Mouse (Mus musculus): Measurements from ENCODE around the gene Abi3bp. TPM values are rescaled to one million over a fixed set of nuclear protein-coding genes. Genes with fewer than 3 reads are reported as not detected.

The Abi3bp gene
- polyA plus RNA-seq, 1 experiment from 2014 or later, result 5.1 TPM

DNA sequence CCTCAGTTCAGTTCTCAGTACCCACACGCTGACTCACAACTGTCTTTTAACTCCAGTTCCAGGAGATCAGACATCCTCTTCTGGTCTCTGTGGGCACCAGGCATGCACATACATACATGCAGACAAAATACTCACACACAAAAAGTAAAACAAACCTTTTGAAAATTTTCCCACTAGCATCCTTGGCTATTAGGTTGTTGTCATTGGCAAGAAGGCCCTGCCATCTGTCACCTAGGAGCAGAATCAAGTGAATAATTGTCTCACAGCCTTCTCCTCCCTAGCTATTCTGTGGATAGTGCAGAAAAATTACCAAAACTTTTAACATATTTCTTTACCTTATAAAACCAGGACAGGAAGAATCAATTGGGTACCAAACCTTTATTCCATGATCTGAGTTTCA, 48.8 kb downstream of the Abi3bp start:
- no peak overlapping the region for H3K9ac ChIP-seq
- WGBS, result 100% methylated on average over 1 of the region's 1 CpGs
- no peaks in the 10 kb centered on the region for H3K9me3 ChIP-seq (replicated peaks)
- H3K36me3 ChIP-seq, result no peaks in the 10 kb centered on the region
- ATAC-seq (replicated peaks; ENCODE audit: low FRiP score), result no peak
- H3K4me2 ChIP-seq, result no peak overlapping the region
- no peak overlapping the region for H3K27ac ChIP-seq
- no peaks in the 10 kb centered on the region for H3K4me1 ChIP-seq
- no peak overlapping the region for H3K4me3 ChIP-seq (replicated peaks)
- no peaks in the 10 kb centered on the region for H3K27me3 ChIP-seq

DNA sequence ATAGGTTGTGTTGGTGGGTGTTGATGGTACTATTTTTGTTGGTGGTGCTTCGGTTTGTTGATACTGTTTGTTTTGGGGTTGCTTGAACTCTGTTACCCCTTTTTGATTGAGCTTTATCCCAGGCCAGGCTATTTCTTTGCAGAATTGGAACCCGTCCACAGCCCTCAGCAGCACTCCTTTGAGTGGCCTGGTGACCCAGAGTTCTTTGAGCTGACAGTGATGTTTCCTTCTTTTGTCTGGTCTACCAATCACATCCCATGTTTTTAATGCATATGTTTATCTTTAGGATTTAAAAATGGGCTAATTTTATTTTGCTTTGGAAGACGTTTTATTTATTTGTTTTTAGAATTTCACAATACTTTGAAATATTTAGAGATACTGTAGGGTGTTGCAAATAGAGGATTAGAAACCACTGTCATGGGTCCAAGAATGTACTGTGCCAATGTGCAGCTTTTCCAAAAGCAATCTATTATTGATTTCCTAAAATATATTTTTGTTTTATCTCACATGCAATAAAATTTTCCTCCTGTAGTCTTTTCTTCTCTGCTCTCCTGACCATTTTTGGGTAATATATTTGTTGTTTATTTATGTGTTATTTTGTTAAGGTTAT, 50.5 kb downstream of the Abi3bp start:
- H3K9me3 ChIP-seq (replicated peaks), result no peaks in the 10 kb centered on the region
- H3K4me2 ChIP-seq, result no peak overlapping the region
- H3K4me3 ChIP-seq (replicated peaks), result no peak overlapping the region
- WGBS, result 70% methylated on average over 3 of the region's 3 CpGs
- H3K9ac ChIP-seq, result no peak overlapping the region
- no peaks in the 10 kb centered on the region for H3K36me3 ChIP-seq
- H3K4me1 ChIP-seq, result no peaks in the 10 kb centered on the region
- ATAC-seq (replicated peaks; ENCODE audit: low FRiP score), result no peak
- H3K27ac ChIP-seq, result no peak overlapping the region
- H3K27me3 ChIP-seq, result no peaks in the 10 kb centered on the region

DNA sequence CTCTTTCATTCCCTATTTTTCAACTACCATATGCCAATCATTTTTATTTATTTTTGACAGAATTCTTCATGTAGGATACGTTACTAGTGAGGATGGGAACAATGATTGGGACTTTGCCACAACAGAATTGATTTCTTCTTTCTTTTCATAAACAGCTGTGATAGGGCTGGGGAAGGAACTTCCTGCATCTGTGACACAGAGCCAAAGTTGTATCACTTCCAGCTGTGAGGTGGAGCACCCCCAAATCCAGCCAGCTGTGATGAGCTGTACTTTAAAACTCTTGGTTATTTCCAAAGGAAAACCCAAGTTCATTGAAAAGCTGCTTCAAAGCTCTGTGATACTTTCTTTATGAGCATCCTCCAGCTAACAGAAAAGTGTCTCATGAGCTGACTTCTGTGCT, 101.9 kb downstream of the Abi3bp start:
- Histone ChIP-seq H3K4me2 (no peak overlapping the region), H3K4me1 (no peaks in the 10 kb centered on the region), H3K27ac (no peak overlapping the region), H3K27me3 (no peaks in the 10 kb centered on the region), H3K9me3 (replicated peaks) (no peaks in the 10 kb centered on the region), H3K9ac (no peak overlapping the region), H3K4me3 (replicated peaks) (no peak overlapping the region), H3K36me3 (no peaks in the 10 kb centered on the region)
- 76% methylated on average over 1 of the region's 1 CpGs for WGBS
- no peak for ATAC-seq (replicated peaks; ENCODE audit: low FRiP score)

DNA sequence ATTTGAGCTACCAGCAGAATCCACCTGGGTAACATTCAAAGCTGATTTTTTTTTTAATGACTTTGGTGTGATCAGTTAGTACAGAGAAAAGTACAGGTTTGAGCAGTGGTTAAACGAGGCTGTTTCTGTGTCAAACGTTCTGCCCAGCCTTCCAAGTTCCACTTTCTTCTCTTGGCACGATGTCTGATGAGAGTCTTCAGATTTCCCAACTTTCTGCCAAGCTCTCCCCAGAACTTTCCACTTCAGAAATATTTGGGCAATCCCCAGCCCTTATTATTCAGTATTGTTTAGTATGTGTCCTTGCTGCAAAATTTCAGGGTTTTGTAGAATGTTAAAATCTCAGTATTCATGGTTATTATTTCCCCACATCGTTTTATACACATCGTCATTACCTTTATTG, 115.9 kb downstream of the Abi3bp start:
- H3K36me3 ChIP-seq, result no peaks in the 10 kb centered on the region
- no peak overlapping the region for H3K9ac ChIP-seq

DNA sequence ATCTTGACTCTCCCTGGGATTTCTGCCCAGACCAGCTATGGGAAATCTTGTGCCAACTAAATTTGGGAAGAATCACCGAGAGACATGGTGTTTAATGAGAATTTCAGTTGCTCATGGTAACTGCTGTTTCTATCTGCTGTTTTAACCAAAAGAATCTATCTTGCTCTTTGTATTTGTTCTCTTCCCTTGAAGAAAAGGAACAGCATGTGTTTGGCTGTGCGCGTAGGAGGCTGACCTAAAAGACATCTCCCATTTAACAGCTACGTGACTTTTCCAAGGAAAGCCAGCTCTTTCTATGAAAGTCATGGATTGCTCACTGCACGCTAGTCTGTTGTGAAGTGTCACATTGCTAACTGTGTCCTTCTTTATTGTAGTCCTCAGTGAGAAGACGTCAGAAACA, 117.2 kb downstream of the Abi3bp start:
- Histone ChIP-seq H3K9ac (no peak overlapping the region), H3K27me3 (no peaks in the 10 kb centered on the region), H3K4me2 (no peak overlapping the region), H3K27ac (no peak overlapping the region), H3K4me3 (replicated peaks) (no peak overlapping the region), H3K4me1 (no peaks in the 10 kb centered on the region), H3K36me3 (no peaks in the 10 kb centered on the region), H3K9me3 (replicated peaks) (no peaks in the 10 kb centered on the region)
- no peak for ATAC-seq (replicated peaks; ENCODE audit: low FRiP score)
- WGBS, result 76% methylated on average over 6 of the region's 6 CpGs

More for the DNA sequence above, 115.9 kb downstream of the Abi3bp start:
- Histone ChIP-seq H3K9me3 (replicated peaks) (no peaks in the 10 kb centered on the region), H3K27me3 (no peaks in the 10 kb centered on the region), H3K4me1 (no peaks in the 10 kb centered on the region), H3K27ac (no peak overlapping the region), H3K4me2 (no peak overlapping the region), H3K4me3 (replicated peaks) (no peak overlapping the region)
- WGBS, result 86% methylated on average over 5 of the region's 5 CpGs
- no peak for ATAC-seq (replicated peaks; ENCODE audit: low FRiP score)

DNA sequence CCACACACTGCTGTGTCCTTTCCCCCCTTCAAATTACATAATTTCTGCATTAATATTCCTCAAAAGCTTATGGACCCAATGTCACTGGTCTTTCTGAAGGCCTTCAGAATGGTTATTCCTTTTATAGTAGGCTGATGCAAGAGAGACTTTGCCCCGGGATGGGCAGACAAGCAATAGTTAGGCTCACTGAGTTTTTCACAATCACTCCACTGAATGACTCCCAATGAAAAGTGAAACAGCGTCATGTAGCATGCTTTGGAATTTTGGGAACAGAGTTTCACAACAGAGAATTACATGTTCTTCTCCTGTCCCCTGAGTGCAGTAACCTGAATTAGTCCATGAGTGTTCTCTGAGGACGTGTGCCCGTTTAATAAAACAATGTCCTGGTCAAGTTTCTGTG, 120.7 kb downstream of the Abi3bp start:
- Histone ChIP-seq H3K4me2 (no peak overlapping the region), H3K36me3 (no peaks in the 10 kb centered on the region), H3K27ac (no peak overlapping the region), H3K4me1 (no peaks in the 10 kb centered on the region), H3K9me3 (replicated peaks) (no peaks in the 10 kb centered on the region), H3K4me3 (replicated peaks) (no peak overlapping the region), H3K27me3 (no peaks in the 10 kb centered on the region), H3K9ac (no peak overlapping the region)
- ATAC-seq (replicated peaks; ENCODE audit: low FRiP score), result no peak
- WGBS, result 92% methylated on average over 4 of the region's 4 CpGs

DNA sequence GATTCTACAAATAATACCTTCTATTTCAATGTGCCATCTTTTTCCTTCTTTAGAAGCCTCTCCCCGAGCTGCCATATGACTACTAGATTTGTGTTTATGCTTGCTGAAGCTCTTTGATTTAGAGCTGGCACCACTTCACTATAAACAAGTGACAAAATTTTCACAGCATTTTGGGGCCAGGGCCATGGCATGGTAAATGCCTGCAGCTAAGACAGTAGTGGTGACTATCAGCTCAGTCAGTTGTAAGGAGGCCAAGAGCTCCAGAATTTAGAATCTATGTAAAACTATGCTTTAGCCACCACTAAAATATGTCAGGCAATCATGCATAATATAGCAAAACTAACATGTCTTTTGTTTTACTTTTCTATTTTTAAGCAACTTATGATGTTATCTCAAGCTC, 124.7 kb downstream of the Abi3bp start:
- H3K9ac ChIP-seq, result no peak overlapping the region
- no peak overlapping the region for H3K27ac ChIP-seq
- no peaks in the 10 kb centered on the region for H3K27me3 ChIP-seq
- H3K4me1 ChIP-seq, result no peaks in the 10 kb centered on the region
- no peak overlapping the region for H3K4me2 ChIP-seq
- no peak overlapping the region for H3K4me3 ChIP-seq (replicated peaks)
- H3K36me3 ChIP-seq, result no peaks in the 10 kb centered on the region
- ATAC-seq (replicated peaks; ENCODE audit: low FRiP score), result no peak
- WGBS, result 79% methylated on average over 1 of the region's 1 CpGs
- H3K9me3 ChIP-seq (replicated peaks), result no peaks in the 10 kb centered on the region

DNA sequence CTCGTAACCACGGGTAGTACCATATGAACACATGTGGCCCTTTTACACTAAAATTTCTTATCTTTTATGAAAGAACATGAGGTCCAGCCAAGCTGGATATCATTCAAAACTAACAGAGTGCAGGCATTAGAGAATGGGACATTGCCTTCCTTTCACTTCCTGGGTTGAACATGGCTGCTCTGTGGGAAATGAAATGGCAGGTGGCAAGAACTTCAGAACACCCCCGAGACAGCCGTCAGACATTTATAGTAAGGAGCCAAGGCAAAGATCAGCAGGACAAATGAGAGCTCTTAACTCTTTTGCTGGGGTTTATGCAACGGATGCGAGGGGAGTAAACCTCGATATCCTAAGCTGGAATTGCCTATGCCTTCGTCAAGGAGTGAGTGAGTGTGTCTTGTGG, 132.9 kb downstream of the Abi3bp start:
- Histone ChIP-seq H3K4me1 (no peaks in the 10 kb centered on the region), H3K27ac (no peak overlapping the region), H3K9me3 (replicated peaks) (no peaks in the 10 kb centered on the region), H3K4me2 (no peak overlapping the region), H3K36me3 (no peaks in the 10 kb centered on the region), H3K9ac (no peak overlapping the region), H3K4me3 (replicated peaks) (no peak overlapping the region), H3K27me3 (no peaks in the 10 kb centered on the region)
- ATAC-seq (replicated peaks; ENCODE audit: low FRiP score), result no peak
- 78% methylated on average over 8 of the region's 8 CpGs for WGBS

DNA sequence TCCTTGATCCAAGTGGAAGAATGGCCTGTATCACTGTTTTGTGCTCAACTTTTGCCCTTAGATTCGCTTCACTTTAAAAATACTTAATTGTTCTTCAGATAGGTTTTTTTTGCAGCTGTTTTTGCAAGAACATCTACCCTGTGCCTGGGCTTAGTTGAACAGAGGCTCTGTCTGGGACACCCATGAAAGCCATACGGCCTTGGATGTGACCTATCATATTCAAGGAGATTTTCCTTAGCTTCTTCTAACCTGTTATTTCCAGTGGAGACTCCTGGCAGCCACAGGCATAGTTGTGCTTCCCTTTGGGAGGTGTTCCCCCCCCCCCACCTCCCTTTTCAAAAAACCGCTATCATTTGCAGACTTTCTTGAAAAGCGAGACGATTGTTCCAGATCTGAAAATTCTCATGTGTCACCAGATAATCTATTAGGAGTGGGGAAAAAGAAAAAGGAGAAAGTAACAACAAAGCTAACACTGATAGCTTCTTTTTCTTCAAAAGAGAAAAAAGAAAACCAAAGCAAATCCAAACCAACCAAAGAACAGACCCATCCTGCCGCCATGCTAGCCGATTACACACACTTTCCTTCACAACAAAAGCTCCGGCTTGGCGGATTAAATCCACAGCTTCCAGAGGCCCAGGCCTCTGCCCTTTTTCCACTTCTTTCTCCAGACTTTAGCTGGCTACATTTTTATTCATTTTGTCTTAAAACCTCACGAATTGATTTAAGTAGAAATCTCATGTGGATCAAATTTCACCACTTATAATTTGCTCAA, 133.6 kb downstream of the Abi3bp start:
- ATAC-seq (replicated peaks; ENCODE audit: low FRiP score), result no peak
- no peak overlapping the region for H3K4me3 ChIP-seq (replicated peaks)
- no peak overlapping the region for H3K4me2 ChIP-seq
- no peaks in the 10 kb centered on the region for H3K27me3 ChIP-seq
- no peak overlapping the region for H3K27ac ChIP-seq
- no peak overlapping the region for H3K9ac ChIP-seq
- H3K36me3 ChIP-seq, result no peaks in the 10 kb centered on the region
- WGBS, result 78% methylated on average over 10 of the region's 10 CpGs
- no peaks in the 10 kb centered on the region for H3K4me1 ChIP-seq
- H3K9me3 ChIP-seq (replicated peaks), result no peaks in the 10 kb centered on the region

DNA sequence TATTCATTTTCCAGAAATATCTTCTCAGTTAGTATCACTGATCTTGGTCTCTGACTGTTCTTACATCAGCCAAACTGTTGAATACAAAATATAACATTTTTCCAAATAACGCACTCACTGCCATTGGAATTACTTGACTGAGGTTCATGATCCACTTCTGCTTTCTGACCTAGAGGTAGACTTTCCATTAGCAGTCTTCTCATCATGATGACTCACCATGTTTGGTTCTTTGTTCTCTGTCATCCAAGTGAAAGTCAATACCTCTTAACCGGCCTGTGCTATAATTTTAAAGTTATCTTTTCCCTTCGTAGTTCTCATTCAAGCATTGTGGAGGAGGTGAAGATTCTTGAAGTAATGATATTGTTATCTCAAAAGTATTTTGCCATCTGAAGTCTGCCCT, 160.9 kb downstream of the Abi3bp start:
- Histone ChIP-seq H3K9me3 (replicated peaks) (no peaks in the 10 kb centered on the region), H3K36me3 (no peaks in the 10 kb centered on the region), H3K9ac (no peak overlapping the region), H3K4me3 (replicated peaks) (no peak overlapping the region), H3K27ac (no peak overlapping the region), H3K4me2 (no peak overlapping the region), H3K4me1 (no peaks in the 10 kb centered on the region), H3K27me3 (no peaks in the 10 kb centered on the region)
- whole genome bisulfite sequencing, result 85% methylated on average over 3 of the region's 3 CpGs
- ATAC-seq (replicated peaks; ENCODE audit: low FRiP score), result no peak

DNA sequence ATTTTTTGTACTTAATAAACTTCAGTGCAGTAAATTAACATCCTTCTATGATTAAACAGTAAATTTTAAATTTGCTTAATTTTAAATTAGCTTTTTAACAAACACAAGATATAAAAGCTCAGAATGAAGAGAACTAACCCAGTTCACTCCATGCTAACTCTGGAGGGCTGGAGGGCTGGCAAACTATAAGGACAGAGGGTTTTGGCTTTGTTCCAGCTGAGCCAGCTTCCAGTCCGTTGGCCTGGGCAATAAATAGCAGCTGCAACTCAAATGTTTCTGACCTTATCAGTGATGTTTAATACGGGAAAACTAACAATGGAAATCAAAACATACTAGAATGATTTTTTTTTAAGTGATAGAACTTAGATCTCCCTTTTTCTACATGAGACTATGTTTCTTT, 167.6 kb downstream of the Abi3bp start:
- H3K9me3 ChIP-seq (replicated peaks), result no peaks in the 10 kb centered on the region
- H3K4me1 ChIP-seq, result no peaks in the 10 kb centered on the region
- whole genome bisulfite sequencing, result 20% methylated on average over 2 of the region's 2 CpGs
- no peak overlapping the region for H3K27ac ChIP-seq
- no peaks in the 10 kb centered on the region for H3K27me3 ChIP-seq
- H3K4me3 ChIP-seq (replicated peaks), result no peak overlapping the region
- ATAC-seq (replicated peaks; ENCODE audit: low FRiP score), result no peak
- H3K9ac ChIP-seq, result no peak overlapping the region
- H3K4me2 ChIP-seq, result no peak overlapping the region
- H3K36me3 ChIP-seq, result no peaks in the 10 kb centered on the region

DNA sequence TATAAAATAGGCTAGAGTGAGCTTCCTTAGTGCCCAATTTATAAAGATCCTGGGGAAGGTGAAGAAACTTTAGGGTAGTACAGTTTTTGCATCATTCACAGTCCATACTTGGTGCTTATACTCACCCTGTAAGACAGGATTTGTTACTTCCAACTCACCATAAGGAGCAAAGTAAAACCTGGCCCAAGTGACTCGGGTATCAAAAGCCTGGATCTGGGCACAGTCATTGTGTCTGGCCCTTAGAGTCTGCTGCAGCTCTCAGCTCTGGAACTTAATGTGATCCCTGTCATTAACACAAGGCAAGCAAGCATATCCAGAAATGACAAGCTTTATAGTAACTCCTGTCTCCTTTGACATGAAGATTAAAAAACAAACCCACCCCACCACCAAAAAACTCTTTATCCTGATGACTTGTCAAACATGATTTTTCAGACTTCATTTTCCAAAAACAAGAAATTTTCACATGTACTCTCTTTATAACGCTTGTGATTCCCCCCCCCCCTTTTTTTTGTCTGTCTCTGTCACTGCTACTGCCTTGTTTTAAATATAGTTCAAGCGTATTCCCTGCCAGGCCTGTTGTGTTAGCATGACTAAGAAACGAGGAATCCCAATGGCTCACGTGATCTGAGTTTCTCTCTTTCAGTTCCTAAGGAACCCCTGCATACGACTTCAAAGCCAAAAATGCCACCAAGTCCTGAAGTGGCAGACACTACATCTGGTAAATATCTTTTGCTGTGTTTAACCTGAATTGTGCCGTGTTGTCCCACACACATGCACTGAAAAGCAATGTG, 168.9 kb downstream of the Abi3bp start:
- H3K4me1 ChIP-seq, result no peaks in the 10 kb centered on the region
- no peaks in the 10 kb centered on the region for H3K9me3 ChIP-seq (replicated peaks)
- no peaks in the 10 kb centered on the region for H3K27me3 ChIP-seq
- H3K4me3 ChIP-seq (replicated peaks), result no peak overlapping the region
- H3K36me3 ChIP-seq, result no peaks in the 10 kb centered on the region
- no peak overlapping the region for H3K27ac ChIP-seq
- no peak overlapping the region for H3K4me2 ChIP-seq
- ATAC-seq (replicated peaks; ENCODE audit: low FRiP score), result no peak
- H3K9ac ChIP-seq, result no peak overlapping the region
- WGBS, result 70% methylated on average over 7 of the region's 7 CpGs

Data from kidney, embryonic 15.5 days (tissue).